Mouse (Mus musculus): ENCODE results near the gene Tnpo1. TPM values are rescaled to one million over a fixed set of nuclear protein-coding genes. Genes with fewer than 3 reads are reported as not detected.
A peak's percentile ranks its signal among the peaks of the same experiment; 100 is the strongest.

The Tnpo1 gene
- 253 and 256 TPM in 2 replicates for polyA plus RNA-seq (2011; ENCODE audit: insufficient read depth, insufficient read length, low read depth, missing spikeins)

GRCm38 (mm10) chr13:98926213-98926957 is at the start of gene Tnpo1:
TSS of gene Tnpo1 (minus strand) at chr13:98926384.
- peak within 1 kb of the TSS; percentile 98 for H3K4me3 ChIP-seq (ENCODE audit: low read depth, low read length)
- no peak for TF ChIP-seq POLR2A (IDR thresholded peaks at IDR 0.05; ENCODE audit: insufficient read depth, low read length)

GRCm38 (mm10) chr13:98972090-98972489 is 45.9 kb upstream of the Tnpo1 start:
- no peaks in the 10 kb centered on the region for H3K27me3 ChIP-seq (ENCODE audit: control insufficient read depth, insufficient read depth, low read length, poor library complexity, severe bottlenecking)
- no peak overlapping the region for H3K4me3 ChIP-seq (ENCODE audit: low read depth, low read length)
- no peak overlapping the region for H3K27ac ChIP-seq (ENCODE audit: insufficient read depth, low read length)
- 0 out of 2 replicates have a peak, but pooled peaks cover 3% of the 10 kb centered on the region for H3K9me3 ChIP-seq (replicated peaks; ENCODE audit: control insufficient read depth, insufficient read depth, low read length, poor library complexity, severe bottlenecking)
- no peaks in the 10 kb centered on the region for H3K36me3 ChIP-seq (ENCODE audit: control insufficient read depth, insufficient read depth, low read length, poor library complexity, severe bottlenecking)
- TF ChIP-seq POLR2A (IDR thresholded peaks at IDR 0.05; ENCODE audit: insufficient read depth, low read length) (no peak), EP300 (IDR thresholded peaks at IDR 0.05; ENCODE audit: insufficient read depth, low read depth, low read length) (no peak), CTCF (IDR thresholded peaks at IDR 0.05; ENCODE audit: low read depth, low read length) (no peak)
- H3K4me1 ChIP-seq (ENCODE audit: control insufficient read depth, insufficient read depth, low read length) = peaks cover 2% of the 10 kb centered on the region
- no peak overlapping the region for H3K9ac ChIP-seq (ENCODE audit: low read depth, poor library complexity, severe bottlenecking)

More at GRCm38 (mm10) chr13:98926213-98926957, at the start of gene Tnpo1:
- Histone ChIP-seq H3K36me3 (ENCODE audit: control insufficient read depth, insufficient read depth, low read length, poor library complexity, severe bottlenecking) (no peaks in the 10 kb centered on the region), H3K27me3 (ENCODE audit: control insufficient read depth, insufficient read depth, low read length, poor library complexity, severe bottlenecking) (no peaks in the 10 kb centered on the region), H3K27ac (ENCODE audit: insufficient read depth, low read length) (peak within 1 kb of the TSS; percentile 39; the same call in 1 of the 2 replicates), H3K4me1 (ENCODE audit: control insufficient read depth, insufficient read depth, low read length) (no peaks in the 10 kb centered on the region), H3K9me3 (replicated peaks; ENCODE audit: control insufficient read depth, insufficient read depth, low read length, poor library complexity, severe bottlenecking) (no peaks in the 10 kb centered on the region; the same call in 1 of the 2 replicates), H3K9ac (ENCODE audit: low read depth, poor library complexity, severe bottlenecking) (peak within 1 kb of the TSS; percentile 93)

GRCm38 (mm10) chr13:98971641-98972040 is 45.5 kb upstream of the Tnpo1 start:
- H3K36me3 ChIP-seq (ENCODE audit: control insufficient read depth, insufficient read depth, low read length, poor library complexity, severe bottlenecking) = no peaks in the 10 kb centered on the region
- 0 out of 2 replicates have a peak, but pooled peaks cover 3% of the 10 kb centered on the region for H3K9me3 ChIP-seq (replicated peaks; ENCODE audit: control insufficient read depth, insufficient read depth, low read length, poor library complexity, severe bottlenecking)
- H3K27ac ChIP-seq (ENCODE audit: insufficient read depth, low read length) = no peak overlapping the region
- no peak overlapping the region for H3K9ac ChIP-seq (ENCODE audit: low read depth, poor library complexity, severe bottlenecking)
- H3K27me3 ChIP-seq (ENCODE audit: control insufficient read depth, insufficient read depth, low read length, poor library complexity, severe bottlenecking) = no peaks in the 10 kb centered on the region
- H3K4me1 ChIP-seq (ENCODE audit: control insufficient read depth, insufficient read depth, low read length) = peaks cover under 1% of the 10 kb centered on the region
- TF ChIP-seq CTCF (IDR thresholded peaks at IDR 0.05; ENCODE audit: low read depth, low read length) = no peak
- TF ChIP-seq POLR2A (IDR thresholded peaks at IDR 0.05; ENCODE audit: insufficient read depth, low read length) = no peak
- TF ChIP-seq EP300 (IDR thresholded peaks at IDR 0.05; ENCODE audit: insufficient read depth, low read depth, low read length) = no peak
- H3K4me3 ChIP-seq (ENCODE audit: low read depth, low read length) = no peak overlapping the region

GRCm38 (mm10) chr13:98968517-98968916 is 42.3 kb upstream of the Tnpo1 start:
- Histone ChIP-seq H3K4me3 (ENCODE audit: low read depth, low read length) (no peak overlapping the region), H3K9ac (ENCODE audit: low read depth, poor library complexity, severe bottlenecking) (no peak overlapping the region), H3K4me1 (ENCODE audit: control insufficient read depth, insufficient read depth, low read length) (no peaks in the 10 kb centered on the region), H3K9me3 (replicated peaks; ENCODE audit: control insufficient read depth, insufficient read depth, low read length, poor library complexity, severe bottlenecking) (no peaks in the 10 kb centered on the region), H3K27me3 (ENCODE audit: control insufficient read depth, insufficient read depth, low read length, poor library complexity, severe bottlenecking) (no peaks in the 10 kb centered on the region), H3K36me3 (ENCODE audit: control insufficient read depth, insufficient read depth, low read length, poor library complexity, severe bottlenecking) (no peaks in the 10 kb centered on the region), H3K27ac (ENCODE audit: insufficient read depth, low read length) (no peak overlapping the region)
- TF ChIP-seq POLR2A (IDR thresholded peaks at IDR 0.05; ENCODE audit: insufficient read depth, low read length) = no peak
- TF ChIP-seq CTCF (IDR thresholded peaks at IDR 0.05; ENCODE audit: low read depth, low read length) = no peak
- no peak for TF ChIP-seq EP300 (IDR thresholded peaks at IDR 0.05; ENCODE audit: insufficient read depth, low read depth, low read length)

GRCm38 (mm10) chr13:98967942-98968341 is 41.8 kb upstream of the Tnpo1 start:
- no peaks in the 10 kb centered on the region for H3K36me3 ChIP-seq (ENCODE audit: control insufficient read depth, insufficient read depth, low read length, poor library complexity, severe bottlenecking)
- H3K27ac ChIP-seq (ENCODE audit: insufficient read depth, low read length) = no peak overlapping the region
- no peak overlapping the region for H3K4me3 ChIP-seq (ENCODE audit: low read depth, low read length)
- H3K9ac ChIP-seq (ENCODE audit: low read depth, poor library complexity, severe bottlenecking) = no peak overlapping the region
- H3K27me3 ChIP-seq (ENCODE audit: control insufficient read depth, insufficient read depth, low read length, poor library complexity, severe bottlenecking) = no peaks in the 10 kb centered on the region
- no peaks in the 10 kb centered on the region for H3K4me1 ChIP-seq (ENCODE audit: control insufficient read depth, insufficient read depth, low read length)
- H3K9me3 ChIP-seq (replicated peaks; ENCODE audit: control insufficient read depth, insufficient read depth, low read length, poor library complexity, severe bottlenecking) = no peaks in the 10 kb centered on the region
- no peak for TF ChIP-seq CTCF (IDR thresholded peaks at IDR 0.05; ENCODE audit: low read depth, low read length)
- no peak for TF ChIP-seq EP300 (IDR thresholded peaks at IDR 0.05; ENCODE audit: insufficient read depth, low read depth, low read length)
- no peak for TF ChIP-seq POLR2A (IDR thresholded peaks at IDR 0.05; ENCODE audit: insufficient read depth, low read length)

GRCm38 (mm10) chr13:98966583-98966982 is 40.4 kb upstream of the Tnpo1 start:
- Histone ChIP-seq H3K4me3 (ENCODE audit: low read depth, low read length) (no peak overlapping the region), H3K9ac (ENCODE audit: low read depth, poor library complexity, severe bottlenecking) (no peak overlapping the region), H3K27me3 (ENCODE audit: control insufficient read depth, insufficient read depth, low read length, poor library complexity, severe bottlenecking) (no peaks in the 10 kb centered on the region), H3K9me3 (replicated peaks; ENCODE audit: control insufficient read depth, insufficient read depth, low read length, poor library complexity, severe bottlenecking) (no peaks in the 10 kb centered on the region), H3K27ac (ENCODE audit: insufficient read depth, low read length) (no peak overlapping the region), H3K4me1 (ENCODE audit: control insufficient read depth, insufficient read depth, low read length) (no peaks in the 10 kb centered on the region), H3K36me3 (ENCODE audit: control insufficient read depth, insufficient read depth, low read length, poor library complexity, severe bottlenecking) (no peaks in the 10 kb centered on the region)
- TF ChIP-seq CTCF (IDR thresholded peaks at IDR 0.05; ENCODE audit: low read depth, low read length) (no peak), POLR2A (IDR thresholded peaks at IDR 0.05; ENCODE audit: insufficient read depth, low read length) (no peak), EP300 (IDR thresholded peaks at IDR 0.05; ENCODE audit: insufficient read depth, low read depth, low read length) (no peak)
